Mouse (Mus musculus): Measurements from ENCODE around the gene Cmah. TPM values are rescaled to one million over a fixed set of nuclear protein-coding genes. Genes with fewer than 3 reads are reported as not detected.
A peak's percentile ranks its signal among the peaks of the same experiment; 100 is the strongest.

Cmah gene
- total and polyA plus RNA-seq, 3 experiments, result 1.4 to 2.2 TPM; not detected in 1

GRCm38 (mm10) chr13:24391892-24392291 lies 64.7 kb downstream of the Cmah start:
- no peak for DNase-seq (ENCODE audit: low read depth, low spot score)
- Histone ChIP-seq H3K36me3 (ENCODE audit: control insufficient read depth in 1 of 2, insufficient read depth in 2 of 2, low read length in 2 of 2) (peaks cover 0 to 6% of the 10 kb centered on the region in 2 experiments; a peak in 2 of 4 replicates), H3K79me2 (ENCODE audit: control insufficient read depth, insufficient read depth, low read length, poor library complexity) (no peaks in the 10 kb centered on the region), H3K9ac (ENCODE audit: control insufficient read depth, low read depth, low read length, poor library complexity, severe bottlenecking) (no peak overlapping the region), H3K27ac (ENCODE audit: control insufficient read depth, low read depth, low read length) (no peak overlapping the region), H3K27me3 (ENCODE audit: control insufficient read depth in 1 of 2, insufficient read depth in 2 of 2, low read length in 2 of 2) (peaks cover 0 to under 1% of the 10 kb centered on the region in 2 experiments; a peak in 1 of 4 replicates), H3K4me1 (ENCODE audit: control insufficient read depth in 1 of 2, insufficient read depth in 2 of 2, low read length in 2 of 2) (peaks cover 3% of the 10 kb centered on the region in 2 experiments; a peak in 3 of 4 replicates), H3K4me3 (ENCODE audit: control insufficient read depth in 1 of 2, insufficient read depth in 1 of 2, low read depth in 2 of 2, low read length in 2 of 2) (no peak overlapping the region), H3K9me3 (replicated peaks; ENCODE audit: insufficient read depth, low read length) (no peaks in the 10 kb centered on the region)
- TF ChIP-seq MEF2A (IDR thresholded peaks at IDR 0.05; ENCODE audit: extremely low read depth, insufficient replicate concordance, low read depth, low read length, poor library complexity, severe bottlenecking), result no peak
- TF ChIP-seq E2F4 (IDR thresholded peaks at IDR 0.05; ENCODE audit: borderline replicate concordance, low read depth, low read length), result no peak
- TF ChIP-seq NELFE (IDR thresholded peaks at IDR 0.05; ENCODE audit: low read depth, low read length), result no peak

GRCm38 (mm10) chr13:24392655-24393054 lies 65.5 kb downstream of the Cmah start:
- Histone ChIP-seq H3K36me3 (ENCODE audit: control insufficient read depth in 1 of 2, insufficient read depth in 2 of 2, low read length in 2 of 2) (peaks cover 0 to 6% of the 10 kb centered on the region in 2 experiments; a peak in 2 of 4 replicates), H3K79me2 (ENCODE audit: control insufficient read depth, insufficient read depth, low read length, poor library complexity) (no peaks in the 10 kb centered on the region), H3K9ac (ENCODE audit: control insufficient read depth, low read depth, low read length, poor library complexity, severe bottlenecking) (no peak overlapping the region), H3K4me3 (ENCODE audit: control insufficient read depth in 1 of 2, insufficient read depth in 1 of 2, low read depth in 2 of 2, low read length in 2 of 2) (peak overlapping the region in 1 of 2 experiments; percentile 15; a peak in 1 of 4 replicates), H3K9me3 (replicated peaks; ENCODE audit: insufficient read depth, low read length) (no peaks in the 10 kb centered on the region), H3K4me1 (ENCODE audit: control insufficient read depth in 1 of 2, insufficient read depth in 2 of 2, low read length in 2 of 2) (peaks cover 3% of the 10 kb centered on the region in 2 experiments; a peak in 3 of 4 replicates), H3K27ac (ENCODE audit: control insufficient read depth, low read depth, low read length) (no peak overlapping the region), H3K27me3 (ENCODE audit: control insufficient read depth in 1 of 2, insufficient read depth in 2 of 2, low read length in 2 of 2) (peaks cover 0 to 1% of the 10 kb centered on the region in 2 experiments; a peak in 1 of 4 replicates)
- DNase-seq (ENCODE audit: low read depth, low spot score), result peak; percentile 17
- TF ChIP-seq MAX (IDR thresholded peaks at IDR 0.05; ENCODE audit: low read length) (peak; percentile 1; the same call in 1 of the 2 replicates), EP300 (IDR thresholded peaks at IDR 0.05; ENCODE audit: low read depth in 1 of 2, low read length in 2 of 2) (no peak)

- Histone ChIP-seq H3K9ac (ENCODE audit: control insufficient read depth, low read depth, low read length, poor library complexity, severe bottlenecking) (no peak overlapping the region), H3K4me3 (ENCODE audit: control insufficient read depth in 1 of 2, insufficient read depth in 1 of 2, low read depth in 2 of 2, low read length in 2 of 2) (peak overlapping the region in 1 of 2 experiments; percentile 15; a peak in 1 of 4 replicates), H3K27ac (ENCODE audit: control insufficient read depth, low read depth, low read length) (no peak overlapping the region), H3K36me3 (ENCODE audit: control insufficient read depth in 1 of 2, insufficient read depth in 2 of 2, low read length in 2 of 2) (peaks cover 0 to 6% of the 10 kb centered on the region in 2 experiments; a peak in 2 of 4 replicates), H3K4me1 (ENCODE audit: control insufficient read depth in 1 of 2, insufficient read depth in 2 of 2, low read length in 2 of 2) (peaks cover 3% of the 10 kb centered on the region in 2 experiments; a peak in 3 of 4 replicates), H3K9me3 (replicated peaks; ENCODE audit: insufficient read depth, low read length) (no peaks in the 10 kb centered on the region), H3K27me3 (ENCODE audit: control insufficient read depth in 1 of 2, insufficient read depth in 2 of 2, low read length in 2 of 2) (peaks cover 0 to 4% of the 10 kb centered on the region in 2 experiments; a peak in 1 of 4 replicates), H3K79me2 (ENCODE audit: control insufficient read depth, insufficient read depth, low read length, poor library complexity) (no peaks in the 10 kb centered on the region)
- peak; percentile 69 for DNase-seq (ENCODE audit: low read depth, low spot score)
- TF ChIP-seq HCFC1 (IDR thresholded peaks at IDR 0.05; ENCODE audit: low read depth, low read length) (no peak), MAZ (IDR thresholded peaks at IDR 0.05; ENCODE audit: low read depth, low read length) (no peak), MXI1 (IDR thresholded peaks at IDR 0.05; ENCODE audit: low read depth, low read length) (no peak), CHD2 (IDR thresholded peaks at IDR 0.05; ENCODE audit: low read length) (no peak), MAFK (IDR thresholded peaks at IDR 0.05; ENCODE audit: borderline replicate concordance, low read depth, low read length) (no peak), TAL1 (IDR thresholded peaks at IDR 0.05; ENCODE audit: low read length) (no peak), NELFE (IDR thresholded peaks at IDR 0.05; ENCODE audit: low read depth, low read length) (no peak), USF1 (IDR thresholded peaks at IDR 0.05; ENCODE audit: low read depth, low read length) (peak; percentile 88), ZMIZ1 (IDR thresholded peaks at IDR 0.05; ENCODE audit: low read depth, low read length) (no peak), ZKSCAN1 (IDR thresholded peaks at IDR 0.05; ENCODE audit: low read depth, low read length) (no peak), CHD1 (IDR thresholded peaks at IDR 0.05; ENCODE audit: low read depth, low read length) (no peak), MAX (IDR thresholded peaks at IDR 0.05; ENCODE audit: low read length) (0 out of 2 replicates have a peak, but pooled peaks have one; percentile 6), SIN3A (IDR thresholded peaks at IDR 0.05; ENCODE audit: low read length) (peak; percentile 35; the same call in 1 of the 2 replicates), JUND (IDR thresholded peaks at IDR 0.05; ENCODE audit: low read depth, low read length) (no peak), USF2 (IDR thresholded peaks at IDR 0.05; ENCODE audit: borderline replicate concordance in 1 of 2, insufficient read depth in 1 of 2, low read depth in 1 of 2, low read length in 2 of 2) (peak in 1 of 2 experiments; percentile 46; a peak in 1 of 4 replicates), TBP (IDR thresholded peaks at IDR 0.05; ENCODE audit: low read depth, low read length) (no peak), MYB (IDR thresholded peaks at IDR 0.05; ENCODE audit: low read depth, low read length) (no peak), SMC3 (IDR thresholded peaks at IDR 0.05; ENCODE audit: low read depth, low read length) (no peak), NRF1 (IDR thresholded peaks at IDR 0.05; ENCODE audit: insufficient read depth, low read depth, low read length, poor library complexity, severe bottlenecking) (no peak), POLR2AphosphoS5 (IDR thresholded peaks at IDR 0.05; ENCODE audit: borderline replicate concordance, low read depth, low read length) (no peak), POLR2A (IDR thresholded peaks at IDR 0.05; ENCODE audit: control insufficient read depth in 1 of 2, insufficient read depth in 1 of 2, low read depth in 1 of 2, low read length in 2 of 2, poor library complexity in 1 of 2) (no peak), BHLHE40 (IDR thresholded peaks at IDR 0.05; ENCODE audit: borderline replicate concordance, low read depth, low read length) (0 out of 2 replicates have a peak, but pooled peaks have one; percentile 18)
Observed at GRCm38 (mm10) chr13:24393055-24393454, 65.9 kb downstream of the Cmah start.
